Mouse (Mus musculus) MEL (cell line): ENCODE measurements at regions not wholly inside any gene's neighbourhood (a gene's known extent, or its start where the extent isn't known, plus 50 kb on each side); places are given as distances from the start of the nearest gene placed in this dataset.

Source experiments
- DNase-seq: peaks from one replicate; pipeline ENCODE4 v3.0.0; 2011; ENCODE audit warnings: low read depth, low spot score
- H3K27ac ChIP-seq: 2 replicates; pipeline ENCODE4 v1.5.1; 2012; ENCODE audit warnings: low read depth, mild to moderate bottlenecking, control low read depth, low read length, moderate library complexity; ENCODE audit not compliant: control insufficient read depth
- H3K27me3 ChIP-seq, 2 experiments: fragments of 150-350 bp in 1 of 2; sonication (generic) in 1 of 2; 2 replicates each; pipeline ENCODE4 v1.6.1; 2012; ENCODE audit warnings: low read length in 2 of 2, mild to moderate bottlenecking in 2 of 2, improper control_type of control experiment in 1 of 2, moderate library complexity in 1 of 2; ENCODE audit not compliant: insufficient read depth in 2 of 2, control insufficient read depth in 1 of 2
- H3K36me3 ChIP-seq, 2 experiments: 2 replicates each; pipeline ENCODE4 v1.6.1; 2012 to 2014; ENCODE audit warnings: low read length in 2 of 2, improper control_type of control experiment in 1 of 2, inconsistent platforms in 1 of 2, mild to moderate bottlenecking in 1 of 2; ENCODE audit not compliant: insufficient read depth in 2 of 2, control insufficient read depth in 1 of 2
- H3K4me1 ChIP-seq, 2 experiments: fragments of 150-350 bp in 1 of 2; sonication (generic) in 1 of 2; 2 replicates each; pipeline ENCODE4 v1.6.1; 2012; ENCODE audit warnings: low read length in 2 of 2, improper control_type of control experiment in 1 of 2, mild to moderate bottlenecking in 1 of 2; ENCODE audit not compliant: insufficient read depth in 2 of 2, control insufficient read depth in 1 of 2
- H3K4me3 ChIP-seq, 2 experiments: fragments of 150-350 bp in 1 of 2; sonication (generic) in 1 of 2; 2 replicates each; pipeline ENCODE4 v1.5.1; 2012; ENCODE audit warnings: low read depth in 2 of 2, low read length in 2 of 2, mild to moderate bottlenecking in 2 of 2, moderate library complexity in 2 of 2, control low read depth in 1 of 2, improper control_type of control experiment in 1 of 2; ENCODE audit not compliant: control insufficient read depth in 1 of 2, insufficient read depth in 1 of 2
- H3K79me2 ChIP-seq: 2 replicates; pipeline ENCODE4 v1.6.1; 2012; ENCODE audit warnings: mild to moderate bottlenecking, low read length, moderate library complexity; ENCODE audit not compliant: control insufficient read depth, poor library complexity, insufficient read depth
- H3K9ac ChIP-seq: 2 replicates; pipeline ENCODE4 v1.6.1; 2012; ENCODE audit warnings: low read depth, mild to moderate bottlenecking, control low read depth, low read length, moderate library complexity; ENCODE audit not compliant: control insufficient read depth, poor library complexity, severe bottlenecking
- H3K9me3 ChIP-seq: fragments of 150-350 bp; sonication (generic); replicated peaks from 2 replicates; pipeline ENCODE4 v1.6.1; 2012; ENCODE audit warnings: mild to moderate bottlenecking, low read length, improper control_type of control experiment, moderate library complexity; ENCODE audit not compliant: insufficient read depth
- CHD2 ChIP-seq: IDR thresholded peaks from 2 replicates; pipeline ENCODE4 v1.6.1; 2011; ENCODE audit warnings: low read length, improper control_type of control experiment
- E2F4 ChIP-seq: IDR thresholded peaks from 2 replicates; pipeline ENCODE4 v1.6.1; 2011; ENCODE audit warnings: low read depth, low read length, improper control_type of control experiment, borderline replicate concordance
- GABPA ChIP-seq: IDR thresholded peaks from 2 replicates; pipeline ENCODE4 v1.6.1; 2012; ENCODE audit warnings: low read depth, mild to moderate bottlenecking, inconsistent platforms, low read length, improper control_type of control experiment, moderate library complexity
- GATA1 ChIP-seq: IDR thresholded peaks from 2 replicates; pipeline ENCODE4 v1.6.1; 2011; ENCODE audit warnings: low read depth, low read length, improper control_type of control experiment
- HCFC1 ChIP-seq: IDR thresholded peaks from 2 replicates; pipeline ENCODE4 v1.6.1; 2012; ENCODE audit warnings: low read depth, mild to moderate bottlenecking, inconsistent platforms, low read length, improper control_type of control experiment, moderate library complexity
- KAT2A ChIP-seq: conservative IDR thresholded peaks from 2 replicates; pipeline ENCODE4 v1.6.1; 2012; ENCODE audit warnings: low read depth, low read length, improper control_type of control experiment, inconsistent platforms
- MAFK ChIP-seq: IDR thresholded peaks from 2 replicates; pipeline ENCODE4 v1.6.1; 2011; ENCODE audit warnings: low read depth, mild to moderate bottlenecking, low read length, improper control_type of control experiment, borderline replicate concordance
- MEF2A ChIP-seq: IDR thresholded peaks from 2 replicates; pipeline ENCODE4 v1.6.1; 2014; ENCODE audit warnings: low read depth, mild to moderate bottlenecking, inconsistent platforms, low read length, improper control_type of control experiment; ENCODE audit not compliant: poor library complexity, insufficient replicate concordance, severe bottlenecking; ENCODE audit errors: extremely low read depth
- MXI1 ChIP-seq: IDR thresholded peaks from 2 replicates; pipeline ENCODE4 v1.6.1; 2011; ENCODE audit warnings: mild to moderate bottlenecking, low read depth, low read length, improper control_type of control experiment
- MYC ChIP-seq: IDR thresholded peaks from 2 replicates; pipeline ENCODE4 v1.6.1; 2011; ENCODE audit warnings: low read depth, mild to moderate bottlenecking, low read length, improper control_type of control experiment, moderate library complexity
- NELFE ChIP-seq: IDR thresholded peaks from 2 replicates; pipeline ENCODE4 v1.6.1; 2011; ENCODE audit warnings: low read depth, low read length, improper control_type of control experiment
- NRF1 ChIP-seq: IDR thresholded peaks from 2 replicates; pipeline ENCODE4 v1.6.1; 2014; ENCODE audit warnings: low read depth, mild to moderate bottlenecking, inconsistent platforms, low read length, improper control_type of control experiment, moderate library complexity; ENCODE audit not compliant: poor library complexity, insufficient read depth, severe bottlenecking
- POLR2A ChIP-seq, 2 experiments: IDR thresholded peaks; 2 replicates each; pipeline ENCODE4 v1.6.1; 2011 to 2012; ENCODE audit warnings: low read length in 2 of 2, mild to moderate bottlenecking in 2 of 2, control low read depth in 1 of 2, improper control_type of control experiment in 1 of 2, low read depth in 1 of 2, moderate library complexity in 1 of 2; ENCODE audit not compliant: control insufficient read depth in 1 of 2, insufficient read depth in 1 of 2, poor library complexity in 1 of 2
- RAD21 ChIP-seq: IDR thresholded peaks from 2 replicates; pipeline ENCODE4 v1.6.1; 2011; ENCODE audit warnings: mild to moderate bottlenecking, low read depth, low read length, improper control_type of control experiment
- RCOR1 ChIP-seq: IDR thresholded peaks from 2 replicates; pipeline ENCODE4 v1.6.1; 2012; ENCODE audit warnings: low read depth, mild to moderate bottlenecking, inconsistent platforms, low read length, improper control_type of control experiment
- SMC3 ChIP-seq: IDR thresholded peaks from 2 replicates; pipeline ENCODE4 v1.6.1; 2011; ENCODE audit warnings: low read depth, low read length, improper control_type of control experiment
- TAL1 ChIP-seq: IDR thresholded peaks from 2 replicates; pipeline ENCODE4 v1.6.1; 2012; ENCODE audit warnings: mild to moderate bottlenecking, inconsistent platforms, low read length, moderate library complexity, mixed read lengths
- UBTF ChIP-seq: IDR thresholded peaks from 2 replicates; pipeline ENCODE4 v1.6.1; 2012; ENCODE audit warnings: low read depth, mild to moderate bottlenecking, inconsistent platforms, low read length, improper control_type of control experiment, moderate library complexity, borderline replicate concordance; ENCODE audit not compliant: insufficient read depth
- USF2 ChIP-seq, 2 experiments: IDR thresholded peaks; 2 replicates each; pipeline ENCODE4 v1.6.1; 2011 to 2012; ENCODE audit warnings: improper control_type of control experiment in 2 of 2, low read length in 2 of 2, borderline replicate concordance in 1 of 2, inconsistent platforms in 1 of 2, low read depth in 1 of 2, mild to moderate bottlenecking in 1 of 2; ENCODE audit not compliant: insufficient read depth in 1 of 2
- ZC3H11A ChIP-seq: IDR thresholded peaks from 2 replicates; pipeline ENCODE4 v1.6.1; 2012; ENCODE audit warnings: low read depth, mild to moderate bottlenecking, inconsistent platforms, low read length, improper control_type of control experiment
- ZNF384 ChIP-seq: IDR thresholded peaks from 2 replicates; pipeline ENCODE4 v1.6.1; 2012; ENCODE audit warnings: low read depth, mild to moderate bottlenecking, inconsistent platforms, low read length, improper control_type of control experiment

DNA sequence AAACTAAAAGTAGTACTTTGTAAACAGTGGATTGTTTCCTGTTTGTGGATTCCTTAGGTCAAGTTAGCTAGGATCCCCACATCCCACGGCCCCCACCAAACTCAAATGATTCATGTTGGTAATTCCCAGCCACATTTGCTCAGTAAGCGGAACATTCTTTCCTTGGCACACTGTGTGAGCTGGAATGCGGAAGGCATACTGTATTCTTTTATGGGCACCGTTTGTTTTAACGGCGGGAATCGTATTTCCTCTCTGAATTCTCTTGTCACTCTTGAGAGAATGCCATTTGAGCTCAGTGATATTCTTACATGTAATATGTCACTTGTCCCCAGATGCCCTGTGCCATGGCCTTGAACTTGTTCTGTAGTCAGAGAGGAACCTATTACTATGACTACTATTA, 189.1 kb upstream of the Gm17509 start:
- H3K27me3 ChIP-seq: no peaks in the 10 kb centered on the region
- H3K27ac ChIP-seq: no peak overlapping the region
- DNase-seq: no peak
- no peak overlapping the region for H3K4me3 ChIP-seq
- no peak for TF ChIP-seq UBTF
- TF ChIP-seq MYC: no peak
- TF ChIP-seq HCFC1: no peak
- TF ChIP-seq CHD2: no peak
- no peak for TF ChIP-seq GABPA
- no peak for TF ChIP-seq ZC3H11A
- H3K79me2 ChIP-seq: no peaks in the 10 kb centered on the region
- no peak overlapping the region for H3K9ac ChIP-seq
- H3K9me3 ChIP-seq: no peaks in the 10 kb centered on the region
- no peaks in the 10 kb centered on the region for H3K4me1 ChIP-seq
- H3K36me3 ChIP-seq: no peaks in the 10 kb centered on the region

DNA sequence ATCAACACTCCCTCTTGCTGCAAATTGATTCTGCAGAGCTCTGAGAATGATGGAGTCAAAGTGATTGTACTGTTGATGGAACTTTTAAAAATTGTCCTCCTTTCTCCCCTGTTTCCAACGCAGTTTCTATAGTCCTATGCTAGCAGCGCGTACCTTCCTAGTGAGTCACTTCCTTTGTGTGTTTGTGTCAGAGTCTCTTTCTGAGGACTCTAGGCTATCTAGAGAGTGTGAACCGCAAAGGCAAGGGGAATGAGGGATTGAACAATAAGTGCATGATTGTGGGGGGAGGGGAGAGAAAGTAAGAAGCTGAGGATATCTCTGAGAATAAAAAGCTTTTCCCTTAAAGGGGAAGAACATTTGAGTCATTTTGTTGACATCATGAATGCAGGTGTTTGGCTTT, 188.5 kb upstream of the Hcn1 start:
- Histone ChIP-seq H3K79me2 (no peaks in the 10 kb centered on the region), H3K4me1 (no peaks in the 10 kb centered on the region), H3K36me3 (no peaks in the 10 kb centered on the region), H3K9me3 (no peaks in the 10 kb centered on the region), H3K4me3 (no peak overlapping the region), H3K27me3 (no peaks in the 10 kb centered on the region), H3K27ac (no peak overlapping the region), H3K9ac (no peak overlapping the region)
- DNase-seq: no peak
- TF ChIP-seq MXI1 (no peak), KAT2A (no peak), GATA1 (no peak), RCOR1 (no peak), NRF1 (no peak), MEF2A (no peak), SMC3 (no peak), E2F4 (no peak), TAL1 (no peak), UBTF (no peak), USF2 (IDR thresholded peaks at IDR 0.05; ENCODE audit: borderline replicate concordance in 1 of 2, insufficient read depth in 1 of 2, low read depth in 1 of 2, low read length in 2 of 2) (no peak), ZNF384 (no peak), MAFK (no peak), POLR2A (IDR thresholded peaks at IDR 0.05; ENCODE audit: control insufficient read depth in 1 of 2, insufficient read depth in 1 of 2, low read depth in 1 of 2, low read length in 2 of 2, poor library complexity in 1 of 2) (no peak), RAD21 (no peak), NELFE (no peak)
